Mouse (Mus musculus) embryonic facial prominence, embryonic 11.5 days (tissue): Measurements from ENCODE around the gene 1700109H08Rik. TPM values are rescaled to one million over a fixed set of nuclear protein-coding genes. Genes with fewer than 3 reads are reported as not detected.

Experiments
- ATAC-seq: fragments of 200-750 bp; cut with Nextera tagmentation; replicated peaks from 2 replicates; pipeline ENCODE4 v1.8.0; 2017; ENCODE audit warnings: low read depth; ENCODE audit not compliant: insufficient number of reproducible peaks, low FRiP score, low TSS enrichment
- DNase-seq: peaks from one replicate; pipeline ENCODE4 v3.0.0-alpha.2; 2015; ENCODE audit warnings: low spot score
- H3K27ac ChIP-seq: fragments of 300-500 bp; sonication (generic); replicated peaks from 2 replicates; pipeline ENCODE4 v1.5.1; 2014; ENCODE audit warnings: mild to moderate bottlenecking, low read depth, low read length, control low read depth
- H3K27me3 ChIP-seq: fragments of 300-500 bp; sonication (generic); 2 replicates; pipeline ENCODE4 v1.6.1; 2014; ENCODE audit warnings: mild to moderate bottlenecking, low read length, moderate library complexity, mixed read lengths; ENCODE audit not compliant: control insufficient read depth, insufficient read depth
- H3K36me3 ChIP-seq: fragments of 300-500 bp; sonication (generic); replicated peaks from 2 replicates; pipeline ENCODE4 v1.6.1; 2014; ENCODE audit warnings: low read depth, mild to moderate bottlenecking, low read length, moderate library complexity, mixed read lengths; ENCODE audit not compliant: control insufficient read depth, insufficient read depth
- H3K4me1 ChIP-seq: fragments of 300-500 bp; sonication (generic); 2 replicates; pipeline ENCODE4 v1.6.1; 2014; ENCODE audit warnings: low read length, mixed read lengths; ENCODE audit not compliant: control insufficient read depth, insufficient read depth
- H3K4me2 ChIP-seq: fragments of 300-500 bp; sonication (generic); 2 replicates; pipeline ENCODE4 v1.6.1; 2014; ENCODE audit warnings: low read depth, mild to moderate bottlenecking, control low read depth, low read length, moderate library complexity
- H3K4me3 ChIP-seq: fragments of 300-500 bp; sonication (generic); 2 replicates; pipeline ENCODE4 v1.5.1; 2014; ENCODE audit warnings: low read depth, low read length, control low read depth
- H3K9ac ChIP-seq: fragments of 300-500 bp; sonication (generic); replicated peaks from 2 replicates; pipeline ENCODE4 v1.6.1; 2014; ENCODE audit warnings: mild to moderate bottlenecking, control low read depth, low read length
- H3K9me3 ChIP-seq: fragments of 300-500 bp; sonication (generic); replicated peaks from 2 replicates; pipeline ENCODE4 v1.6.1; 2016; ENCODE audit warnings: mild to moderate bottlenecking, low read length, inconsistent platforms, mixed read lengths; ENCODE audit not compliant: control insufficient read depth
- WGBS: fragments of 180-500 bp; shearing (Covaris S2); extraction: QIAGEN DNeasy Blood & Tissue Kit; methylation state at CpG from one replicate; pipeline ENCODE4 v1.1.7; 2014; 5-methylcytosine and 5-hydroxymethylcytosine counted together
- polyA plus RNA-seq: library from polyadenylated mRNA; unstranded; fragments of >200 nt; fragmentation: Nextera tagmentation; extraction: Ambion mirVana; gene quantifications from 2 replicates; pipeline ENCODE4 v1.2.1, GENCODE M21; 2014

The 1700109H08Rik gene
- polyA plus RNA-seq, 1 experiment from 2014 or later = 1.5 TPM

- H3K27me3 ChIP-seq = no peaks in the 10 kb centered on the region
- WGBS = 55% methylated on average over 11 of the region's 11 CpGs
- ATAC-seq = no peak
- DNase-seq = no peak
- no peak overlapping the region for H3K4me2 ChIP-seq
- no peak overlapping the region for H3K4me3 ChIP-seq
- H3K9ac ChIP-seq = no peak overlapping the region
- no peaks in the 10 kb centered on the region for H3K4me1 ChIP-seq
- H3K9me3 ChIP-seq = no peaks in the 10 kb centered on the region
- no peak overlapping the region for H3K27ac ChIP-seq
- no peaks in the 10 kb centered on the region for H3K36me3 ChIP-seq
These were observed 32.6 kb upstream of the 1700109H08Rik start for GRCm38 (mm10) chr5:3538505-3539472.

- H3K4me2 ChIP-seq = no peak overlapping the region
- H3K9ac ChIP-seq = no peak overlapping the region
- DNase-seq (no peak), ATAC-seq (no peak)
- no peaks in the 10 kb centered on the region; the same call in 1 of the 2 replicates for H3K36me3 ChIP-seq
- no peaks in the 10 kb centered on the region for H3K4me1 ChIP-seq
- no peak overlapping the region for H3K4me3 ChIP-seq
- WGBS = 77% methylated on average over 6 of the region's 6 CpGs
- H3K9me3 ChIP-seq = no peaks in the 10 kb centered on the region
- H3K27me3 ChIP-seq = no peaks in the 10 kb centered on the region
- no peak overlapping the region for H3K27ac ChIP-seq
These were observed 29.5 kb upstream of the 1700109H08Rik start for GRCm38 (mm10) chr5:3541871-3542270.

GRCm38 (mm10) chr5:3543629-3544479 is 27.5 kb upstream of the 1700109H08Rik start, which contains the start of gene Fam133b:
TSS of gene Fam133b (plus strand) at chr5:3543833.
- no peaks in the 10 kb centered on the region for H3K27me3 ChIP-seq
- H3K4me2 ChIP-seq = peak within 1 kb of the TSS; percentile 46
- H3K9ac ChIP-seq = peak within 1 kb of the TSS; percentile 95
- peak within 1 kb of the TSS; percentile 82 for H3K4me3 ChIP-seq
- H3K36me3 ChIP-seq = no peaks in the 10 kb centered on the region; the same call in 1 of the 2 replicates
- H3K27ac ChIP-seq = peak within 1 kb of the TSS; percentile 84
- WGBS = under 1% methylated on average over 72 of the region's 80 CpGs
- no peaks in the 10 kb centered on the region for H3K9me3 ChIP-seq
- H3K4me1 ChIP-seq = no peaks in the 10 kb centered on the region
- ATAC-seq (peak; percentile 93), DNase-seq (peak; percentile 96)

- peak overlapping the region; percentile 95 for H3K9ac ChIP-seq
- H3K36me3 ChIP-seq = no peaks in the 10 kb centered on the region; the same call in 1 of the 2 replicates
- peak overlapping the region; percentile 46 for H3K4me2 ChIP-seq
- H3K9me3 ChIP-seq = no peaks in the 10 kb centered on the region
- H3K4me3 ChIP-seq = peak overlapping the region; percentile 82
- no peaks in the 10 kb centered on the region for H3K4me1 ChIP-seq
- ATAC-seq (peak; percentile 44; the same call in 1 of the 2 replicates), DNase-seq (no peak)
- no peaks in the 10 kb centered on the region for H3K27me3 ChIP-seq
- H3K27ac ChIP-seq = no peak overlapping the region
- 13% methylated on average over 7 of the region's 7 CpGs for WGBS
These were observed 26.9 kb upstream of the 1700109H08Rik start for GRCm38 (mm10) chr5:3544480-3544769.

- Histone ChIP-seq H3K9ac (no peak overlapping the region), H3K4me2 (no peak overlapping the region), H3K27me3 (no peaks in the 10 kb centered on the region), H3K4me1 (no peaks in the 10 kb centered on the region), H3K36me3 (no peaks in the 10 kb centered on the region; the same call in 1 of the 2 replicates), H3K9me3 (no peaks in the 10 kb centered on the region), H3K4me3 (no peak overlapping the region), H3K27ac (no peak overlapping the region)
- 86% methylated on average over 1 of the region's 1 CpGs for WGBS
- DNase-seq (no peak), ATAC-seq (no peak)
These were observed 25.1 kb upstream of the 1700109H08Rik start for GRCm38 (mm10) chr5:3546226-3546625.

GRCm38 (mm10) chr5:3551481-3551880 is 19.9 kb upstream of the 1700109H08Rik start:
- Histone ChIP-seq H3K4me2 (no peak overlapping the region), H3K27ac (no peak overlapping the region), H3K27me3 (no peaks in the 10 kb centered on the region), H3K9me3 (no peaks in the 10 kb centered on the region), H3K4me3 (no peak overlapping the region), H3K36me3 (no peaks in the 10 kb centered on the region; the same call in 1 of the 2 replicates), H3K4me1 (no peaks in the 10 kb centered on the region), H3K9ac (no peak overlapping the region)
- DNase-seq = no peak
- ATAC-seq = no peak
- 90% methylated on average over 1 of the region's 1 CpGs for WGBS

- H3K27me3 ChIP-seq = no peaks in the 10 kb centered on the region
- H3K27ac ChIP-seq = no peak overlapping the region
- peaks cover 2% of the 10 kb centered on the region for H3K36me3 ChIP-seq
- no peak overlapping the region for H3K9ac ChIP-seq
- no peak for ATAC-seq
- H3K4me2 ChIP-seq = no peak overlapping the region
- no peak overlapping the region for H3K4me3 ChIP-seq
- DNase-seq = no peak
- H3K9me3 ChIP-seq = no peaks in the 10 kb centered on the region
- 86% methylated on average over 2 of the region's 2 CpGs for WGBS
- no peaks in the 10 kb centered on the region for H3K4me1 ChIP-seq
These were observed 17.2 kb upstream of the 1700109H08Rik start for GRCm38 (mm10) chr5:3554198-3554597.
